Mouse (Mus musculus): ENCODE data around the gene Scamp1. TPM values are rescaled to one million over a fixed set of nuclear protein-coding genes. Genes with fewer than 3 reads are reported as not detected.
A peak's percentile ranks its signal among the peaks of the same experiment; 100 is the strongest.
"Not testable (repeated sequence)": the region's sequence is repeated elsewhere in the genome, so short reads cannot be mapped to it uniquely, and the experiment has no call there.

The Scamp1 gene
- 10 to 100 TPM; 31.8 to 32.2 TPM for total RNA-seq (2021)
- long read RNA-seq, experiment 1, full-length matches to known transcripts, result 48 of 50 reads
- long read RNA-seq, experiment 1, partial matches to known transcripts, result 0 of 50 reads
- long read RNA-seq, experiment 1, other reads (novel, unspliced or antisense), result 2 of 50 reads
- long read RNA-seq, experiment 2, full-length matches to known transcripts, result 23 of 25 reads
- long read RNA-seq, experiment 2, partial matches to known transcripts, result 0 of 25 reads
- long read RNA-seq, experiment 2, other reads (novel, unspliced or antisense), result 2 of 25 reads

GRCm38 (mm10) chr13:94285281-94285871 lies at the start of gene Scamp1:
Gene Scamp1, minus strand, starts transcription at chr13:94285857.
- peak; percentile 91 for DNase-seq

- no peak for DNase-seq
Observed at GRCm38 (mm10) chr13:94330392-94330979, 44.8 kb upstream of the Scamp1 start.

- DNase-seq, result not testable (repeated sequence)
Observed at GRCm38 (mm10) chr13:94329005-94329404, 43.3 kb upstream of the Scamp1 start.

- peak in 1 of 2 experiments; percentile 9 for DNase-seq
Observed at GRCm38 (mm10) chr13:94328063-94328462, 42.4 kb upstream of the Scamp1 start.

GRCm38 (mm10) chr13:94322475-94322874 lies 36.8 kb upstream of the Scamp1 start:
- no peak for DNase-seq

GRCm38 (mm10) chr13:94321094-94321792 lies 35.6 kb upstream of the Scamp1 start:
- DNase-seq, result no peak

GRCm38 (mm10) chr13:94316975-94317511 lies 31.4 kb upstream of the Scamp1 start:
- DNase-seq, result no peak

- not testable (repeated sequence) for DNase-seq
Observed at GRCm38 (mm10) chr13:94312812-94313211, 27.2 kb upstream of the Scamp1 start.

- no peak for DNase-seq
Observed at GRCm38 (mm10) chr13:94308279-94308678, 22.6 kb upstream of the Scamp1 start.

- no peak for DNase-seq
Observed at GRCm38 (mm10) chr13:94307531-94307930, 21.9 kb upstream of the Scamp1 start.

- no peak for DNase-seq
Observed at GRCm38 (mm10) chr13:94306968-94307289, 21.3 kb upstream of the Scamp1 start.

- peak; percentile 18 to 23 for DNase-seq
Observed at GRCm38 (mm10) chr13:94306277-94306967, 20.8 kb upstream of the Scamp1 start.

GRCm38 (mm10) chr13:94300946-94301538 lies 15.4 kb upstream of the Scamp1 start:
- no peak for DNase-seq

GRCm38 (mm10) chr13:94300232-94300631 lies 14.6 kb upstream of the Scamp1 start:
- DNase-seq, result no peak

- DNase-seq, result peak; percentile 65 to 80
Observed at GRCm38 (mm10) chr13:94298401-94298800, 12.7 kb upstream of the Scamp1 start.

GRCm38 (mm10) chr13:94296371-94296770 lies 10.7 kb upstream of the Scamp1 start:
- DNase-seq, result no peak

GRCm38 (mm10) chr13:94295922-94296321 lies 10.3 kb upstream of the Scamp1 start:
- peak in 1 of 2 experiments; percentile 50 for DNase-seq

- DNase-seq, result no peak
Observed at GRCm38 (mm10) chr13:94294886-94295285, 9.2 kb upstream of the Scamp1 start.

GRCm38 (mm10) chr13:94293911-94294310 lies 8.3 kb upstream of the Scamp1 start:
- DNase-seq, result no peak

GRCm38 (mm10) chr13:94286195-94286594 lies 538 bp upstream of the Scamp1 start:
- DNase-seq, result no peak

- peak; percentile 50 to 71 for DNase-seq
Observed at GRCm38 (mm10) chr13:94284543-94285269, 951 bp downstream of the Scamp1 start.
